Mouse (Mus musculus): ENCODE data around the gene Cyp24a1. TPM values are rescaled to one million over a fixed set of nuclear protein-coding genes. Genes with fewer than 3 reads are reported as not detected.

Gene Cyp24a1
- polyA plus RNA-seq, 1 experiment from 2014 or later, result 0.05 TPM

DNA sequence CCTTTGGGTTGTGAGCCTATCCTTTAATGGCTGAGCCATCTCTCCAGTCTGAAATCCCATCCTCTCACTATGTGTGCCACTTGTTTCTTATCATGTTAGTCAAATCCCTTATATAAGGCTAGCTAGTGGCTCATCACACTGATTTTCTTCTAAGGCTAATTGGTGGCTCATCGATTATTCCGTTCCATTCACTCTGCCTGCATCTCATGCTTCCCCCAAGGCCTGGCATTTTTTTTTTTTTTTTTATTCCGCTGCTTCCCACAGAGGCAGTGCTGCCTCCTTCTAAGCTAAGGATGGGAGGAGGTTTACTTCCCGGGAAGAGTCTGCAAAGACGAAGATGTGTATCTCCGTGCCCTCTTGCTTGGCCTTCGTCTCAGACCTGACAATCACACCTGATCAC lies 9.7 kb downstream of the Cyp24a1 start:
- no peak for DNase-seq (ENCODE audit: extremely low spot score, low spot score)
- no peaks in the 10 kb centered on the region for H3K9me3 ChIP-seq
- no peak overlapping the region for H3K27ac ChIP-seq
- peaks cover 55% of the 10 kb centered on the region for H3K27me3 ChIP-seq (ENCODE audit: poor library complexity, severe bottlenecking)
- WGBS, result 75% methylated on average over 7 of the region's 7 CpGs
- H3K4me1 ChIP-seq, result peaks cover 6% of the 10 kb centered on the region
- no peak overlapping the region for H3K4me3 ChIP-seq
- H3K36me3 ChIP-seq (replicated peaks), result no peaks in the 10 kb centered on the region

DNA sequence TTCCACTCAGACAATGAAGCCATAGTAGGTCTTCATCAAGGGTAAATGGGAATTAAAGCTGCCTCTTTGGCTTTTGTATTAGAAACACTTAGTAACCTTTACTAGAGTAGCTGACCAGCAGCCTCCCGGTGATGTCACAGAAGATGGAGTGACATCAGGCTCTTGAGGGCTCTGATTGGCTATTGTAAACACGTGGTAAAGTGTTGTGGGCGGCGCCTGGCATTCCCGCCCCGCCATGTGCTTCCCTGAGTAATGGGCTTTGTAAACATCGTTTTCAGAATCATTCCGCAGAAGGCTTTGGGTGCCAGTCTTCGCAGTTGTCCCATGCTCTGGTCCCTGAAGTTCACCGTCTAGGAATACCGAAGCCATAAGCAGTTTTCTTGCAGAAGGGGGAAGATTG lies 13.0 kb downstream of the Cyp24a1 start:
- H3K36me3 ChIP-seq (replicated peaks), result no peaks in the 10 kb centered on the region
- peaks cover 6% of the 10 kb centered on the region for H3K4me1 ChIP-seq
- 74% methylated on average over 11 of the region's 11 CpGs for WGBS
- H3K9me3 ChIP-seq, result no peaks in the 10 kb centered on the region
- peaks cover 25% of the 10 kb centered on the region for H3K27me3 ChIP-seq (ENCODE audit: poor library complexity, severe bottlenecking)
- H3K27ac ChIP-seq, result no peak overlapping the region
- no peak for DNase-seq (ENCODE audit: extremely low spot score, low spot score)
- H3K4me3 ChIP-seq, result no peak overlapping the region

DNA sequence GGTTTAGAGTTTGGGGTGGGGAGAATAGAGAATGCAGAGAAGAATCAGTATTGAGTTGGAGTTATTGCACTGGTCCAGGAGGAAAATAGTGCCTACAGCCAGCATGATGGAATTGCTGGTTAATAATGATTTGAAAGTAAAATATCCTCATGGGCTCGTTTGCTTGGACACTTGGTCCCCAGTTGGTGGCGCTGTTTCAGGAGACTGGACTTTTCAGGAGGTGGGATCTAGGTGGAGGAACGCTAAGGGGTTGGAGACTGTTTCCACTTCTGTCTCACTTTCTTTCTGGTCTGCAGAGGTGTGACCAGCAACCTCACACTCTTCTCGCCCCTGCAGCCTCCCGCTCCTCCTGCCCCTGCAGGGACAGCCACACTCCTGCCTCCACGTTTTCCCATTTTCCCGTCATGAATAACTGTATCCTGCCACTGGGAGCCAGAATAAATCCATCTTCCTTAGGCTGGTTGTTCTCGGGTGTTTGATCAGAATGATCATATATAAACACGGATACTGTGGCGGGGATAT lies 14.9 kb downstream of the Cyp24a1 start:
- H3K4me3 ChIP-seq, result no peak overlapping the region
- H3K27ac ChIP-seq, result no peak overlapping the region
- H3K36me3 ChIP-seq (replicated peaks), result no peaks in the 10 kb centered on the region
- no peak for DNase-seq (ENCODE audit: extremely low spot score, low spot score)
- H3K9me3 ChIP-seq, result no peaks in the 10 kb centered on the region
- no peaks in the 10 kb centered on the region for H3K4me1 ChIP-seq
- 75% methylated on average over 10 of the region's 10 CpGs for WGBS
- H3K27me3 ChIP-seq (ENCODE audit: poor library complexity, severe bottlenecking), result peaks cover 21% of the 10 kb centered on the region

DNA sequence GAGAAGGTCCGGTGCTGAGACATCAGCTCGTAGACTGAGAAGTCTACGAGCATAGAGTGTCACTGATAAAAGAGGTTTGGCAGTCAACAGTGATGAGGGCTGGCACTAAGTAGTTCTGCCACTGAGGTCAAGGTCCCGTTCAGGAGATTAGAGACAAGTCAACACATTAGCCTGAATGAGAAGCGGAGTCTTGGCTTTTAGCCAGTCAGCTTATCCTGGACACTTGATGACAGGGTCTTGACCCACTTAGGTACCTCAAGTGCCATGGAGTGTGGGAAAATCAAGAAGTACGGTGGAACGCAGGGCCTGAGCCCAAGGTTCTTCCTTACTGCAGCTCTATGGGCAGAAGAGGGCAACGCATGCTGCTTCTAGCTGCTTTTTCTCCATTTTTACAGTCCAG lies 20.3 kb downstream of the Cyp24a1 start:
- no peak for DNase-seq (ENCODE audit: extremely low spot score, low spot score)
- peaks cover 18% of the 10 kb centered on the region; the same call in 1 of the 2 replicates for H3K27me3 ChIP-seq (ENCODE audit: poor library complexity, severe bottlenecking)
- no peak overlapping the region for H3K27ac ChIP-seq
- no peaks in the 10 kb centered on the region for H3K36me3 ChIP-seq (replicated peaks)
- 94% methylated on average over 8 of the region's 8 CpGs for WGBS
- no peak overlapping the region for H3K4me3 ChIP-seq
- no peaks in the 10 kb centered on the region for H3K4me1 ChIP-seq
- no peaks in the 10 kb centered on the region for H3K9me3 ChIP-seq

DNA sequence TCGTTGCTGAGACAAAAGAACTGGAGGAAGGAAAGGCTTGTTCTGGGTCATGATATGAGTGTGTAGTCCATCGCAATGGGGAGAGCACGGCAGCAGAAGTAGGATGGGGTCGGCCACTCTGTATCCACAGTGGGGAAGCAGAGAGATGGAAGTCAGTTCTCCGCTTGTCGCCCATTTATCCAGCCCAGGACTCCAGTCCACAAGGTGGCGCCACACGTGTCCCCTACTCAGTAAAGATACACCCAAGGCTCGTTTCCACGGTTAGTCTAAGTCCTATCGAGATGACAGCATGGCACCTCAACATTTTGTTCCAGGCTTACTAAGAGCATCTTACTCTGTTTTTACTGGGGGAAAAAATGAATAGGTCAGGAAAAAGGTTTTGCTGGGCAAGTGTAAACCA lies 20.7 kb downstream of the Cyp24a1 start:
- Histone ChIP-seq H3K36me3 (replicated peaks) (no peaks in the 10 kb centered on the region), H3K27me3 (ENCODE audit: poor library complexity, severe bottlenecking) (peaks cover 21% of the 10 kb centered on the region; the same call in 1 of the 2 replicates), H3K4me3 (no peak overlapping the region), H3K4me1 (no peaks in the 10 kb centered on the region), H3K9me3 (no peaks in the 10 kb centered on the region), H3K27ac (no peak overlapping the region)
- DNase-seq (ENCODE audit: extremely low spot score, low spot score), result no peak
- WGBS, result 86% methylated on average over 11 of the region's 11 CpGs

DNA sequence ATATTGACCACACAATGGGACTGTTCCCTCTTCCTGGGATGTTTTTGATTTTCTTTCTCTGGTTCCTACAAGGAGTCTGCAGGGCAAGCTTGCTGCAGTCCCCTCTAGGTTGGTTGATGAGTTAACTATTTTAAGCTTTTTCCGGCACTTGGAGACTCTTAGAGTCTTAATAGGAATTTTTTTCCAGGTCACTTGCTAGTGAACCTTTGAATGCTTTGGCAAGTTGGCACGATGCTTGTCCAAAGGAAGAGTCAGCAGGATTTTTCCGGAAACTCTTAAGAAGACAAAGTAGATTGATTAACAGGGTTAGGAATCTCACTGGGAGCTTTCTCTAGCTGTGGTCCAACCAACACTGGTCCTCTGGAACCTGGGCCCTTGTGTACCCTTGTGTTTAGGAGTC lies 21.8 kb downstream of the Cyp24a1 start:
- Histone ChIP-seq H3K27me3 (ENCODE audit: poor library complexity, severe bottlenecking) (peaks cover 30% of the 10 kb centered on the region), H3K4me1 (peaks cover 3% of the 10 kb centered on the region), H3K4me3 (no peak overlapping the region), H3K27ac (no peak overlapping the region), H3K9me3 (no peaks in the 10 kb centered on the region), H3K36me3 (replicated peaks) (no peaks in the 10 kb centered on the region)
- no peak for DNase-seq (ENCODE audit: extremely low spot score, low spot score)
- 63% methylated on average over 3 of the region's 3 CpGs for WGBS

DNA sequence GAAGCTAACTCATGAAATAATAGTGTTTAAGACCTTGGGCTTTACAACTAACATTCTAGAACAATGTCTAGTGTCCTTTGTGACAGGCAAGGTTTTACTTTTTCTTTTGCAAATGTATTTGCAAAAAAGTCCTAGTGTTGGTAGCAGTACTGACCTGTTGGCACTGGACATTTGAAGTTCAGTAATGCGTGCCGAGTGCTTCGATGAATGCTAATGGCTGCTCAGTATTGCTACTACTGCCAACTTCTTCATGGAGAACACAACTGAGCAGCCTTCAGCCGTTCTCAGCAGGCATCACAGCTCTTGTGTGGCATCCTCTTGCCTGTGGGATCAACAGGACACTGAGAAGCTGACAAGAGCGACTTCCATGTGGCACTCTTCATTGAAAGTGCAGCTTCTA lies 22.8 kb downstream of the Cyp24a1 start:
- DNase-seq (ENCODE audit: extremely low spot score, low spot score), result no peak
- 96% methylated on average over 5 of the region's 5 CpGs for WGBS
- Histone ChIP-seq H3K9me3 (no peaks in the 10 kb centered on the region), H3K4me3 (no peak overlapping the region), H3K27ac (no peak overlapping the region), H3K4me1 (peaks cover 13% of the 10 kb centered on the region), H3K27me3 (ENCODE audit: poor library complexity, severe bottlenecking) (peaks cover 37% of the 10 kb centered on the region), H3K36me3 (replicated peaks) (no peaks in the 10 kb centered on the region)

DNA sequence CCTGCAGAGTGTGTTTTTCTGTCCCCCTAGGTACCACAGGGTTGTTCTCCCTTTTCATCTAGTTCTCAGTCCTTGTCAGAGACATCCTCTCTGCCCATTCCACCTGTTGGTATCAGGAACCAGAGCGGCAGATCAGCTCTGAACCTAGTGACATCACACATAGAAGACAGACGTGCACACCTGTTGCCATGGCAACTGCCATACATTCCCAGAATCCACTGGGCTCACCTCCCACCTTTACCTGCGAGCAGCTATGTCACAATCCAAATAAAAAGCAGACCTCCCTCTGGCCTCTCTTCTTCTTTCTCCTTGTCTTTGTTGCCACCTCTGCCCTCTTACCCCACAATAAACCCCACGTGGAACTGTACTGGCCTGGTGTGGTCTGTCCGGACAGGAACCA lies 26.4 kb downstream of the Cyp24a1 start:
- Histone ChIP-seq H3K27ac (no peak overlapping the region), H3K36me3 (replicated peaks) (no peaks in the 10 kb centered on the region), H3K27me3 (ENCODE audit: poor library complexity, severe bottlenecking) (peaks cover 34% of the 10 kb centered on the region), H3K4me1 (peaks cover 16% of the 10 kb centered on the region), H3K9me3 (no peaks in the 10 kb centered on the region), H3K4me3 (no peak overlapping the region)
- WGBS, result 90% methylated on average over 5 of the region's 5 CpGs
- DNase-seq (ENCODE audit: extremely low spot score, low spot score), result no peak

DNA sequence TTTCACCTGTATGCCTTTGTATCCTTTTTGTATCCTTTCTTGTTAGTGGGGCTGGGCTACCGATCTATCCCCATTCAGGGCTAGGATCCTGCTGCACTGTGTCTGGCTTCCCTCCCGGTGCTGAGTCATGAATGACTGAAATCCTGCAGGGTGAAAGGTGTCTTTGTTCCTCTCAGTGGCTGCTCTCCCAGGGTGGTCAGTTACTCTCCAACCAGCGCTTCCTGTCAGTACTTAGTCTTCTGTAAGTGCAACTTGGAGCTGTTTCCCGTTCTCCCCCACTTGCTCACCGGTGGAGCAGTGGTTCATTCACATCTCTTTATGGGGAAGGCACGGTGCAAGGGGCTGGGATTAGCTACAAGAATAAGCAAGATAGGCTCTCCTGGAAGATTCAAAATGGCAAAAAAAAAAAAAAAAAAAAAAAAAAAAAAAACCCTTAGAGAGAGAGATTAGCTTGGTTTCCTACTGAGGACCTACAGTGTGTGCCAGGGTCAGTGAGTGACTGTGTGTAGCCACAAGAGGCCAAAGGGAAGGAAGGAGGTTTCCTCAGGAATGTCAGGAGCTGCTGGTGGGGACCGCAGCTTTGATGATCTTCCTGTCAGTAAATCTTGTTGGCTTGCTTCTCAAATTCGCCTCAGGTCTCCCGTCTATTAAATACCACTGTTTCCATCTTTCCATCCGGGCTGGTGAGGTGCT lies 27.2 kb downstream of the Cyp24a1 start:
- Histone ChIP-seq H3K36me3 (replicated peaks) (no peaks in the 10 kb centered on the region), H3K4me1 (peaks cover 16% of the 10 kb centered on the region), H3K27ac (no peak overlapping the region), H3K27me3 (ENCODE audit: poor library complexity, severe bottlenecking) (peaks cover 34% of the 10 kb centered on the region), H3K4me3 (peak overlapping the region; percentile 6; the same call in 1 of the 2 replicates), H3K9me3 (no peaks in the 10 kb centered on the region)
- 14% methylated on average over 10 of the region's 10 CpGs for WGBS
- peak; percentile 31 for DNase-seq (ENCODE audit: extremely low spot score, low spot score)

DNA sequence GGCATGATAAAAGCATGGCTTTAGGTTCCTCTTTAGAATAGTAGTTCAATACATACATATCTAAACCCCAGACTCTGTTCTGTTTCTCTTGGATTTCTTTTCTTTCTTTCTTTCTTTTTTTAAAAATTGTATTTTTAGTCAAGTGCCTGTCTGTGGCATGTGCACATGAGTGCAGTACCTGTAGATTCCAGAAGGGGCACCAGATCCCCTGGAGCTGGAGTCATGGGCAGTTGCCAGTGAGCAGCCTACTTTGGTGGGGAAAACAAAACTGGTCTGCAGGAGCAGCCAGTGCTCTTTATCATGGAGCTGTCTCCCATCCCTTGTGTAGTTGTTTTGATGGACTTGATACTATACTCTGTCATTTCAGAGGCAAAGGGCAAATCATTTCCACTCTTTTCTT lies 28.9 kb downstream of the Cyp24a1 start:
- peaks cover 16% of the 10 kb centered on the region for H3K4me1 ChIP-seq
- H3K27ac ChIP-seq, result no peak overlapping the region
- H3K9me3 ChIP-seq, result no peaks in the 10 kb centered on the region
- no peaks in the 10 kb centered on the region for H3K36me3 ChIP-seq (replicated peaks)
- no peak overlapping the region for H3K4me3 ChIP-seq
- peaks cover 34% of the 10 kb centered on the region for H3K27me3 ChIP-seq (ENCODE audit: poor library complexity, severe bottlenecking)
- DNase-seq (ENCODE audit: extremely low spot score, low spot score), result no peak

DNA sequence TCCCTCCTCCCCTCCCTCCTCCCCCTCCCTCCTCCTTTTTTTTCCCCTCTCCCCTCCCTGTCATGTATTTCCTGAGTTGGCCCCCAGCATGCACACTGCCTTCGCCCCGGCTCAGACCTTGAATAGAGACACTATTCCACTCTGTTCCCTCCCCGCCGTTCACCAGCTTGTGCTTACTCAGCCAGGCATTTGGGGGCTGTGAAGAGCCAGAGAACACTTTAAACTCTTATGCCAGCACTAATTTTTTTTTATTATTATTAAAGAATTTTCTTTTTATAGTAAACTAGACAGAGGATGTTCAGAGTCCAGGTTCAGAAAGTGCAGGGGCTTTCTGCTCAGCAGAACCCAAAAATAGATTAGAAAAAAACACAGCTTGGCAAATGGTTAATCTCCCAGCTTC lies 32.1 kb downstream of the Cyp24a1 start:
- no peak for DNase-seq (ENCODE audit: extremely low spot score, low spot score)

DNA sequence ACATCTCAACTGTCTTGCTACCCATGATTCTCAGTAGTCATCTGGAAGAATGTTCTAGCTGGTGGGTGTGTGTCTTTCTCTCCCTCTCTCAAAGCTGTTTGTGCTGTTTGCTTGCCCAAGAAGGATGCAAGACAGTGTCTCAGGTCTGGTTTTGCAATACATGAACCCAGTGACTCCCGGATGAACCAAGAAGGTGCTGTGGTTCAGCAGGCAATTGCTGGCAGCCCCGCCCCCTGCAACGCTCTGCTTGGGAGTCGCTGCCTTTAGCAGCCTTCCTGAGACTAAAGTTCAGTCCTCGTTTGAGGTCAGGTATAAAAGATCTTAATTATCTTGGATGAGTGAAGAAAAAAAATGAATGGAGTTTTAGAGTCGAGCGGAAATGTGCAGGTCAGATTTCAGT lies 35.3 kb downstream of the Cyp24a1 start:
- DNase-seq (ENCODE audit: extremely low spot score, low spot score), result no peak
- H3K36me3 ChIP-seq (replicated peaks), result no peaks in the 10 kb centered on the region
- H3K27me3 ChIP-seq (ENCODE audit: poor library complexity, severe bottlenecking), result peaks cover 6% of the 10 kb centered on the region; the same call in 1 of the 2 replicates
- no peak overlapping the region for H3K4me3 ChIP-seq
- H3K9me3 ChIP-seq, result no peaks in the 10 kb centered on the region
- no peak overlapping the region for H3K27ac ChIP-seq
- H3K4me1 ChIP-seq, result peaks cover 26% of the 10 kb centered on the region
- 54% methylated on average over 7 of the region's 7 CpGs for WGBS

More for the DNA sequence above, 32.1 kb downstream of the Cyp24a1 start:
- Histone ChIP-seq H3K36me3 (replicated peaks) (no peaks in the 10 kb centered on the region), H3K27me3 (ENCODE audit: poor library complexity, severe bottlenecking) (0 out of 2 replicates have a peak, but pooled peaks cover 16% of the 10 kb centered on the region), H3K4me1 (peaks cover 25% of the 10 kb centered on the region), H3K9me3 (no peaks in the 10 kb centered on the region), H3K27ac (no peak overlapping the region), H3K4me3 (no peak overlapping the region)
- 49% methylated on average over 4 of the region's 4 CpGs for WGBS

DNA sequence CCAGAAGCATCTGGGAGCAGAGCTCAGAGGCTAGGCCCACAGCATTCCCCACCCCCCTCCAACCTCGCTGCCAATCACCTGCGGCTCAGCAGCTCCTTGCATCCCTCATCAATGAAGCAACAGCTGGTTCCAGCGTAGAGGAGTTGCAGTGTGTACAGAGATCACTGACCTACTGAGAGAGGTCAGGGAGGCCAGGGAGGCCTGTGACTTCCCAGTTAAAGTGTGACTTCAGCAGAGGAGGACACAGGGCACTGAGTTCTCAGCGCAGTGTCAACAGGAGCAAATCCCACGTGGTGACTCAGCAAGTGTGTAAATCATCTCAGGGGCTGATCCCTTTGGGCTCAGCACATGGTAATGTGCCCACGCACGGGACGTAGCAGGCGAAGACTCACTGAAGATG lies 37.1 kb downstream of the Cyp24a1 start:
- Histone ChIP-seq H3K4me1 (peaks cover 26% of the 10 kb centered on the region), H3K27ac (peak overlapping the region; percentile 63), H3K9me3 (no peaks in the 10 kb centered on the region), H3K27me3 (ENCODE audit: poor library complexity, severe bottlenecking) (peaks cover 6% of the 10 kb centered on the region; the same call in 1 of the 2 replicates), H3K4me3 (no peak overlapping the region), H3K36me3 (replicated peaks) (no peaks in the 10 kb centered on the region)
- WGBS, result 44% methylated on average over 9 of the region's 9 CpGs
- no peak for DNase-seq (ENCODE audit: extremely low spot score, low spot score)

All from forebrain, embryonic 10.5 days (tissue).